Mouse (Mus musculus): ENCODE results near the gene 4930404N11Rik.
A peak's percentile ranks its signal among the peaks of the same experiment; 100 is the strongest.

The 4930404N11Rik gene

GRCm38 (mm10) chr10:81401521-81402226, 36.1 kb upstream of the 4930404N11Rik start:
- no peak for DNase-seq

DNA sequence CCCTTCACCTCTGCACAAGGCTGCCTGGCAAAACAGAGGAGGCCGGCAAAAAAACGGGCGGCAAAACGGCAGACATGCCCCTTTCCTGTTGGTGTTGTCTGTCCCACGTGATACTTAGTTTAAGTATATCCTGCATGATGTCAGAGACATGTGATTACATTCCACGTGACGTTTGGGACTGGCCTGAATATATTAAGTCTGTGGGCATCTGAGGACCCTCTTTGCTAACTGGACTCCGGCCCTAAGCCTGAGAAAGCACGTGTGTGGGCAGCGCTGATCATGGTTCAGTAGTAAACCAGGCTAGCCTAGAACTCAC, 35.5 kb upstream of the 4930404N11Rik start:
- no peak for DNase-seq

- no peak for DNase-seq
Observed at GRCm38 (mm10) chr10:81400371-81401204, 35.0 kb upstream of the 4930404N11Rik start.

- DNase-seq: no peak
Observed at GRCm38 (mm10) chr10:81399798-81400308, 34.2 kb upstream of the 4930404N11Rik start.

DNA sequence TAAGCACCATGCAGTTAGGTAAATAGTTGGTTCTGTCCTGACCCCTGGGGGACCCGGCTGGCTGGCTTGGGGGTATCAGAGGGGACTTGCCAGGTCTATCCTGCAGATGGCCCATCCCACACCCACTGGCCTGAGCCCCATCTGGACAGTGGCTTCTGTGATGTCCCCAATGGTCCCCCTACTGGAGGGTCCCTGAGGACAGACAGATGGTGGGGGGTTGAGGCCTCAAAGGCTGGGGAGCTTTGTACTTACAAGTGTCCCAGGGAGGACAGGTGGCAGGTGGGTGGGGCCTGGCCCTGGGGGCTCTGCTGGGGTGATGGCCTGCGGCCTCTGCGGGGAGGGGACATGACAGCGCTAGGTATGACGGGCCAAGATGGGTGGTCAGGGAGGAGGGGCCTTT, 33.7 kb upstream of the 4930404N11Rik start:
- no peak for DNase-seq

DNA sequence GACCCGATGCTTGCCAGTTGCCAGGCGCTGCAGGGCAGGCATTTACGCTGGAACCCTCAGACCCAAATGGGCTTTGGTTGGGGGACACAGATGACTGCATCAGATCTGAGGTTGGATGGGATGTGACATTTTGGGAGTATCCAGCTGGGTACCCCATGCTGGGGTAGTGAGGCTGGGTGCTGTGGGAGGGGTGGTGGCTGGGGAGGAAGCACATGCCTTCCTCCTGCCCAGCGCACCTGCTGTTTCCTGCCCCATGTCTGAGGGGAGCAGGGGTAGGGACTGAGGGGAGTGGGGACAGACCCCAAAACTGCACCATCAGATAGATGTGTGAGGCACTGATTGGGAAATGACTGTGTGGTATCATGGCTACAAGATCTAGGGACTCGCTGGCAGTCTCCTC, 31.1 kb upstream of the 4930404N11Rik start:
- no peak for DNase-seq

DNA sequence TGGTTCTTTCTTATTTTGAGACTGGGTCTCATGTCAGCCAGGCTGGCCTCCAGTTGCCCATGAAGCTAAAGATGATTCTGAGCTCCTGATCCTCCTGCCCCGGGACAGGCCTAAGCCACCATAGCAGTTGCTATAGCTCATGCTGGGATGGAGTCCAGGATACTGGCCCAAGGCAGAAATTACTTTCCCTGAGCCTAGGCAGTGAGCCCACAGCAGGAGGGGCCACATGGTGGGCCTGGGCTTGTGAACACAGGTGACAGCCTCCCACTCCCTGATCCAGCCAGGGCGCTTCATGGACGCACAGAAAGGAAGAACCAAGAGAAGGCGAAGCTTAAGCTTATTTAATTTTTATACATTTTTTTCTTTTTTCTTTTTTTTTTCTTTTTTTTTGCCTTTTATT, 30.2 kb upstream of the 4930404N11Rik start:
- no peak for DNase-seq

DNA sequence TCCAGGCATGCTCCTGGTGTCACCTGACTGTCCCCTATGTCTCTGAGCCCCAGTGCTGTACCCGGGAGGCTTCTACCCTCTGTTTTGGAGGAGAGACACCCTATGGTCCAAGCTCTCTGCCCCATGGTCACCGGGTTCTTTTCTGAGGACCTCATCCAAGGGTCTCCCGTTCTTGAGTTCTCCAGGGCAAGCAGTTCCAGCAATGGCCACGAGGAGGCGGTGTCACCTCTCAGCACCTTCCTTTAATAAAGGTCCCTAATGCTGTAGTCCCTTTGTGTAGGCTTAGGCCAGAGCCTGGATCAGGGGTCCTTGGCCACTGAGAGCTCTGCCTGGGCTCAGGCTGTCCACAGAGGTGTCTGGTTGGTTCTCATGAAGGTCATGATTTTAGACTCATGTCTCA, 29.5 kb upstream of the 4930404N11Rik start:
- no peak for DNase-seq

DNA sequence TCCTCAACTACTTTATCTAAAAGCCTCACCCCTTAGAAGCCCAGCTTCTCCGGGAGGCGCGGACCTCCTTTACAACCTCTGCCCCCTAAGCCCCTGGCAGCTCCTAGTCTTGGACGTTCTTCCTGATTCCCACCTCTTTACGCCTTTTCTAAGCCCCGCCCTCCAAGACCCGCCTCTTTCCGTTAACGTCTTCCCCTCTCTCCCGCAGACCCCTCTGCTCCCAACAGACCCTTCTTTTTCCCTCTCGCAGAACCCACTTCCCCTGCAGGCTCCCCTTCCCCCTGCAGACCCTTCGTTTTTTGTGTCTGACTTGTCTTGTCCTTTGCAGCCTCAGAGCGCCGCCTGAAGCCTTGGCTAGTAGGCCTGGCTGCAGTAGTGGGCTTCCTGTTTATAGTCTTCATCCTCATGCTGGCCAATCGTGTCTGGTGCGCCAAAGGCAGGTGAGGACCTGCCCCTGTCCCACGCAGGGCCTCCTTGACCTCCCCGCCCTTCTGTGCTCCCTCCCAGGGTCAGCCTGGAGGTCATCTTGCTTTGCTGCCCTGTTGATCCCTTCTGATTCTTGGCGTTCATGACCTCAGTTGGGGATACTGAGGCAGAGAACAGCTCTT, 27.9 kb upstream of the 4930404N11Rik start:
- no peak for DNase-seq

- DNase-seq: no peak
Observed at GRCm38 (mm10) chr10:81392781-81393185, 27.2 kb upstream of the 4930404N11Rik start, which contains the start of gene Smim24. Gene Smim24 (plus strand): TSS chr10:81393051.

GRCm38 (mm10) chr10:81392270-81392669, 26.7 kb upstream of the 4930404N11Rik start:
- no peak for DNase-seq

- no peak for DNase-seq
Observed at GRCm38 (mm10) chr10:81390678-81390965, 25.0 kb upstream of the 4930404N11Rik start.

GRCm38 (mm10) chr10:81389801-81390677, 24.4 kb upstream of the 4930404N11Rik start:
- DNase-seq: peak; percentile 63

DNA sequence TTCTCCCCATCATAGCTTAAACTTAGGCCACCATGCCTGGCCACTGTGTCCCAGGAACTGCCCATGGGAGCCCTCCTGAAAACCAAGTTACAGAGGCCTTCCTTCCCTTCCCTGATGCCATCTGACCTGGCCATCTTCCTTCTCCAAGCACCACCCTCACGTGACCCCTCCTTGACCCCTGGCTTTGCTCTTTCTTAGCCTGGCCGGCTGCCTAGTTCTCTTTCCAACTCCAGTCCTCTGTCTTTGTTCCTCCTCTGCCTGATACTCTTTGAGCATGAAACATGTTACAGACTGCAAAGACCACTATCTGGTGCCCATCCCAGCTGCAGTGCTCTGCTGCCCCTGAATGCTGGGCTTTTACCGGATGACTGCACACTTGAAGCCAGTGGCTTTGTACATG, 23.8 kb upstream of the 4930404N11Rik start:
- DNase-seq: no peak

- no peak for DNase-seq
Observed at GRCm38 (mm10) chr10:81388505-81389055, 23.0 kb upstream of the 4930404N11Rik start, which contains the start of gene Gm48552. Gene Gm48552 (plus strand): TSS chr10:81389005.

DNA sequence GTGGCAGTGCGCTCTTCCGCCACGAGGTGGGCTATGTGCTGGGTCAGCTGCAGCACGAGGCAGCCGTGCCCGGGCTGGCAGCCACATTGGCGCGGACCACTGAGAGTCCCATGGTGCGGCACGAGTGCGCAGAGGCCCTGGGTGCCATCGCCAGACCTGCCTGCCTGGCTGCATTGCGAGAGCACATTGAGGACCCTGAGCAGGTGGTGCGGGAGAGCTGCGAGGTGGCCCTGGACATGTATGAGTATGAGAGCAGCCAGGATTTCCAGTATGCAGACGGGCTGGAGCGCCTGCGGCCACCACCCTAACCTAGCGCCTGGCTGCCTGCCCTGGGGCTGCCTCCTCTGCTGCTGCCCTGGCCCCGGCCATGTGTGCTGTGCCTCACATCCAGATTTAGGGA, 22.1 kb upstream of the 4930404N11Rik start:
- no peak for DNase-seq

- no peak for DNase-seq
Observed at GRCm38 (mm10) chr10:81385603-81386306, 20.1 kb upstream of the 4930404N11Rik start.

- DNase-seq: no peak
Observed at GRCm38 (mm10) chr10:81384605-81384982, 19.0 kb upstream of the 4930404N11Rik start.

DNA sequence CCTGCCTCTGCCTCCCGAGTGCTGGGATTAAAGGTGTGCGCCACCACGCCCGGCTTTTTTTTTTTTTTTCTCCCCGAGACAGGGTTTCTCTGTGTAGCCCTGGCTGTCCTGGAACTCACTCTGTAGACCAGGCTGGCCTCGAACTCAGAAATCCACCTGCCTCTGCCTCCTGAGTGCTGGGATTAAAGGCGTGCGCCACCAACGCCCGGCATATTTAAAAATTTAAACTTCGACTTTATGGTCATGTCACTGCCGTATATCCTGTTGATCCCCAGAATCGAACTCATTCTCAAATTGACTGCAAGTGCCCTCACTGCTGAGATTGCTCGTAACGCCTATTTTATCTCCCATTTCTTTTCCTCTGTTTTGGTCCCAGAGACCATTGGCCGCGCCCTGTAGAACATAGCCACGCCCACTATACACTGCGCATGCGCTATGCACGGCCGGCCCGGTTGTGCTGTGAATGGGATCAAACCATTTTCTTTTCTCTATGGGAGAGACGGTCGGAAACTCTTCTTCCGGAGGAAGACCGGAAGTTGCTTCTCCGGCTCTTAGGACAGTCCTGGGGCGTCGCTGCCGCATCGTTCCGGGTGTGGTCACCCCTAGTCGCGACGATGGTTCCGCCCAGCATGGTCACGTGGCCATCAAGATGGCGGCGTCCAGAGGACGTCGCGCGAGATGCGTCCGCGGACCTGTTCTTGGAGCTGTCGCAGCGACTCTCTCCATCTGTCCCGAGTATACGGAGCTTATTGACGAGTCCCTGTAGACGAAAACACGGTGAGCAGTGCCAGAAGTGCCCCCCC, 18.4 kb upstream of the 4930404N11Rik start, which contains the start of the genes Dohh and Gm48551:
Gene Dohh, plus strand, starts transcription at position 627 of the 803 bp plus-strand sequence.
Gene Gm48551, plus strand, starts transcription at position 665 of the 803 bp plus-strand sequence.
- DNase-seq: peak; percentile 97

- DNase-seq: no peak
Observed at GRCm38 (mm10) chr10:81382039-81382438, 16.4 kb upstream of the 4930404N11Rik start.
